Mouse (Mus musculus): ENCODE data around the gene Slpi.
A peak's percentile ranks its signal among the peaks of the same experiment; 100 is the strongest.

Gene Slpi

GRCm38 (mm10) chr2:164419489-164419888, 30.6 kb upstream of the Slpi start:
- no peak for DNase-seq

DNA sequence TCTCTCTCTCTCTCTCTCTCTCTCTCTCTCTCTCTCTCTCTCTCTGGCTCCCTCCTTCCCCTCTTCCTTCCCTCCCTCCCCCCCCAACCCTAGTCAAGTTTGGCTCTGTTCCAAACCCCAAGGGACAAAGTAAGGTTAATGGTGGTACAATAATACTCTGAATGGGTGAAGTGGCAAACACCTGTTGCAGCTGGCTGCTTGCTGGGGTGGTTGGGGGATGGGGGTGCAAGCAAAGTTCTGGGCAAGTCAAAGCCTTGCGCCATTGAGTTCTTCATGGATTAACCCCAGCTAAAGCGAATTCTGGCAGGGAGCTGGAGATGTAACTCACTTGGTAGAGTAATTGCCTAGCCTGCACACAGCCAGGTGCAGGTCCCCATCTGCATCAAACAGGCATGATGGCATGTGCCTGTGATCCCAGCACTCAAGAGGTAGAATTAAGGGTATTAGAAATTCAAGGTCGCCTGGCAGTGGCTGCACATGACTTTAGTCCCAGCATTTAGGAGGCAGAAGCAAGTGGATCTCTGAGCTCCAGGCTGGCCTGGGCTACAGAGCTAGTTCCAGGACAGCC, 29.5 kb upstream of the Slpi start:
- no peak for DNase-seq

DNA sequence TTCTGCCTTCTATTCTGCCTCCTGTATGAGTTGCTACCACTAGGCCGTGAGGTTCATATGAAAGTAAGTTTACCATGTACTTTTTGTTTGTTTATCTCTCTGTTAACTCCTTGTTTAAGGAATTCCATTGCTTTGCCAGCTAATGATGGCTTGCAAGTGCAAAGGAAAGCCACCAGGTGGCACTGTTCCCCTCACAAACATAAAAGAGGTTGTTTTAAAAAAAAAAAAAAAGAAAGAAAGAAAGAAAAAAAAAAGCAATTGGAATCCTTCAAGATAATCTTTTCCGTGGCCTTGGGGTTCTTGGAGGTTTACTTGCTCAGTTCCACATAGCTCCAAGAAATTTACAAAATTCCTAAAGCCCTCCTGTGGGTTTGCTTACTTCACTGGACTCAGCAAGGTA, 28.3 kb upstream of the Slpi start:
- DNase-seq, result no peak

DNA sequence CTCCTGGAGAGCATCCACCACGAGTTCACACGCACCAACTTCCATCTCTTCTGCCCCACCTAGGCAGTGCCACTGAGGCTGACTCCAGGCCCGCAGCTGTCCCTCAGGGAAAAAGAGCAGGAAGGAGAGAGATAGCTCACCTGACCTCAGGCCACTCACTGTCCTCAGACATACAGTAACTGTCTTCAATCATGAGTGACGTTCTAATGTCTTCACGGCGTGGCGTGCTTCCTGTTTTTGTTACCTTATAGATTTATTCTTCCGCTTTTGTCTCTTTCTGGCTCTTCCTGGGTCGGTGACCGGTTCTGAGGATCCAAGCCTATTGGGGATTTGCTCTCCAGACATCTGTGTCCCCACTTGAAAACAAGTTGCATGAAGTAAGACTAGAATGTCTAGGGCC, 25.7 kb upstream of the Slpi start:
- DNase-seq, result no peak

DNA sequence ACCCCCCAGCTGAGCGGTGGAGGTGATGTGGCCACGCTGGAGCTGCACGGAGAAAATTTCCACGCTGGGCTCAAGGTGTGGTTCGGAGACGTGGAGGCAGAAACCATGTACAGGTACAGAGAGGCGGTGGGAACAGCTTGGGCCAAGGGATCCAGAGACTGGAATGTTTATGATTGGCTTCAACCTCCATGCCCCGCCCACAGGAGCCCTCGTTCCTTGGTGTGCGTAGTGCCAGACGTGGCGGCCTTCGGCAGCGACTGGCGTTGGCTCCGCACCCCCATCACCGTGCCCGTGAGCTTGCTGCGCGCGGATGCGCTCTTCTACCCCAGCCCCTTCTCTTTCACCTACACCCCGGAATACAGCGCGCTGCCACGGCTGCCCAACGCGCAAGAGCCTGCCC, 25.3 kb upstream of the Slpi start:
- DNase-seq, result no peak

GRCm38 (mm10) chr2:164407708-164408107, 18.8 kb upstream of the Slpi start:
- peak; percentile 45 for DNase-seq

DNA sequence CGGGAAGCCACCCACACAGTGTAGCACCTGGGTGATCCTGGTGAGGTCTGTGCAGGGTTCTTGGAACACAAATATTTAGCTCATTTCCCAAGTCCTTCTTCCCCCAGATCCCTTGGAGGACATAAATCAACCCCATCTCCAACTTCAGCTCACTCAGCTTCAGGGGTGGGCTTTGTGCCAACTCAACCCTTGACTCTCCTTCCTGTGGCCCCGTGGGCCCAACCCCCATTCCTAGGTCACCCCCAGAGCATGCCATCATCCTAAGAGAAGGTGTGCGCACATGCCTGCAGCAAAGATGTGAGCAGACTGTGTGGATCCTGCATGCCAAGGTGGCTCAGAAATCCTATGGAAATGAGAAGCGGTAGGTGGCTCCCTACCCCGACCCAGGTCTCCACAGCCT, 16.6 kb upstream of the Slpi start:
- DNase-seq, result no peak

GRCm38 (mm10) chr2:164405060-164405459, 16.2 kb upstream of the Slpi start, which contains the start of gene Matn4:
Gene Matn4 (minus strand): TSS chr2:164405160.
- DNase-seq, result no peak

DNA sequence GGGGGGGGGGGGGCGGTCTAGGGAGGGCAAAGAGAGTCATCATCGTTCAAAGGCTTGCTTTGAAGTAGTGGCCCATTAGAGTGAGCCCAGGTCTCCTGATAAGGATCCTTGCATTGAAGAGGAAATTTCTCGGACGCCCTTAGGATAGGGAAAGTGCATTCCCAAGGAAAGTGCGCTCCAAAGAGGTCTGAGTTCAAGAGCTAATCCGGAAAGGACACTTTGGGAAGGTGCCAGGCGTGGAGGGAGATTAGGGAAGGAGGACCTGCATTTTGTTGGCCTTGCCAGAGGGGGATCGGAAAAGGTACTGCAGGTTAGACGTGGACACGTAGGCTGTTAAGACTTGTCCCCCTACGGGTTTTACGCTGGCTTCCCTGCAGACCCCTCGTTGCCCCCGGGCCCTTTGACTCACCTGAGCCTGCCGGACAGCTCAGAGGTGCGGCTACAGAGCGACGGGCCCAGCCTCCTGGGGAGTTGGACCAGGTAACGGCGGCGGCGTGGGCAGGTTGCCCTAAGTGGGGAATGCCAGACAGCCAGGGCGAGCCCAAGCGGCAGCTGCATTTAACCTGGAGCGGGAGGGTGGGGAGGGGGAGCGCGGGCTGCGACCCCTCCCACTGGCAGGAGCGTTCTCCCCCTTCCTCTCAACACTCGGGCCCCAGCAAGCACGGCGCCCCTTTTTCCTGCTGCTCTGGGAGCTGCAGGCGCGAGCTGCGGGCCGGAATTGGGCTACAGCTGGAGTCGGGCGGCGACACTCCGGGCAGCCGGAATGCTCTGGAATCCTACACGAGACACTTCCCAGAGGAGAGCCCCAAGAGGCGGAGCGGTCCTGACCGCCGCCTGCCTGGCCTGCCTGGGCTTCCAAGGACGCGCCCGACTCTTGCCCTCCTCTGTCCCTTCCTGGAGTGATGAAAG, 15.4 kb upstream of the Slpi start:
- no peak for DNase-seq

- no peak for DNase-seq
Observed at GRCm38 (mm10) chr2:164403396-164404081, 14.6 kb upstream of the Slpi start.

DNA sequence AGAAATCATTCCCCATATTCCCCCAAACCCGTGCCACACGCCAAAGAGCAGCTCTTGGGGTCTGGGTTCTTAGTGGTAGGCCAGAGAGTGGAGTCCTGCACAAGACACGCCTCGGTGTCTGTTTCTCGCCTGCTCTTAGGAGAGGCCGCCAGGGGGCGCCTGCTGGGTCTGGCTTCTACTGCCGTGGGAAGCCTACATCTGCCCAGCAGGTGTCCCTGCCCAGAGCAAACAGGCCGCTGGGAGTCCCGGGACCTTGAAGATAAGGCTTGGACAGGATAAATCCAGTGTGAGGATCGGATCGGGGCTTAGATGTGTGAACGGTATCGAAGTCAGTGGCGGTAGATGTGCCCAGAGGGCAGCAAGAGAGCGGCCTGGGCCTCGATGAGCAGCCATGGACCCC, 14.0 kb upstream of the Slpi start, which contains the start of gene Rbpjl:
Rbpjl (plus strand) TSS at position 236 of the 400 bp plus-strand sequence.
- DNase-seq, result peak; percentile 31

- no peak for DNase-seq
Observed at GRCm38 (mm10) chr2:164396911-164397310, 8.0 kb upstream of the Slpi start.

GRCm38 (mm10) chr2:164396076-164396475, 7.2 kb upstream of the Slpi start:
- DNase-seq, result no peak

DNA sequence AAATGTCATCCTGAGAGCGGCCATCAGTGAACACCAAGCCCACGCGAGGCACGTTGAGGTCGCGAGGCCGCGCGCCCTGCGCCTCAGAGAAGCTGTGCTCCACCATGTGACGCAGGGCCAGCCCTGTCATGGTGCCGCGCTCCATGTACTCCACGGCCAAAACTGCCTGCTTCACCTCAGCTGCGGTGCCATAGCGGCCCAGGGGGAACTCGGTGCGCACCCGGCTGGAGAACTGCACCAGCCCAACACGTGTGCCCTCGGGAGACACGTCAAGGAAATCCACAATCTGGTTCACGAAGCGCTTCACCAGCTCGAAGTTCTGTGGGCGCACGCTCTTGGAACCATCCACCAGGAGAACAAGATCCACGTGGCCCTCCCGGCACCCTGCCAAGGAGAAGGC, 4.2 kb upstream of the Slpi start:
- no peak for DNase-seq

- DNase-seq, result peak; percentile 80
Observed at GRCm38 (mm10) chr2:164389499-164389898, 604 bp upstream of the Slpi start.

DNA sequence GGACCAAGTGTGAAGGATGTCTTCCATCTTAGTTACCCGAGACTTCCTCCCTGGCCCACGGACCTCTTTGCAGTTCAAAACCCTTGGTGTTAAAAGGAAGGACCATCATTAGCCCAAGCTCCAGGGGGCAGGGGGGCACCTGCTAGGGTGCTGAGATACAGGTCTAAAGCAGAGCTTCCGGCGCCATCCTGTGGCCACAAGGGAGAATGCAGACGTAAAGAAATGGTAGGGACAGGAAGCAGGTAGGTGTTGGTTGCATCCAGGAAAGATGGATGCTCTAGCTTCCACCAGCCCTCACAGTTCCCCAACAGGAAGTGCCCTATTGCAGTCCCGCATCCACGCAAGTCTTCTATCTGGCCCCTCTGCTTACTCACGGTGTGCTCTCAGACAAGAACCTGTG, 1.9 kb downstream of the Slpi start:
- DNase-seq, result peak; percentile 23

DNA sequence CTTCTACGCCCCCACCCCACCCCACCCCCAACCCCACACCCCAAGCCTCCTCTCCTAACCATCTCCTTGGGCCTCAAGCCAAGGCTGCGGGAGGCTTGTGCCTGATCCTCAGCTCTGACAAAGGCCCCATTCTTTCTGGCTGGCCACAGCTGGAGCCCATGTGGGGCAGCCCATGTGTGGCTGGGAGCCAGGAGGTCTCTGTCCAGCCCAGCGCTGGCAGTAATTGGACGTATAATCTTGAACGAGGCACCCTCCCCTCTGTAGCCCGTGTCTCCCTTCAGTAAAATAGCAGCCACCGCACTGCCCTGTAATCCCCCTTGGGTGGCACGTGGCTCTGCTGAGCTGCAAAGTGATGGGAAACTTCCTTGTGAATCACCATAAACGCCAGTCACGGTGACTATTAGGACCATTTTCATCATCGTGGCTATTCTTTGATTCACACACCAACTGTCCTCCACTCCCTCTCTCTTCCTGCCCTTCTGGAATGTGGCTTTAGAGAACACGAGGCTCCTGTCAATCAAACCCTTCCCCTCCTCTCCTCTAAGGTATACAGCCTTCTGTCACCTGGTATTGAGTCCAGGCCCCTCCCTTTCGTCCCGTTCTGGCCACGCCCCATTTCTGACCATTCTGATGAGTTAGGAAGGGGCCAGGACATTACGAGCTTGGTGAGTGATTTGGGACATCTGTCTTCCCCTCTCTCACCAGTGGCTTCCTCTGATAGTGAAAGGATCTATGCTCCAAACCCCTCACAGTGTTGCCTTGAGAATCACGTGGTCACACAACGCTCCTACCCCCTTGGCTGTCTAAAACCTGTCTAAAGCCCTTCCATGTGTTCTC, 2.8 kb downstream of the Slpi start:
- DNase-seq, result no peak

GRCm38 (mm10) chr2:164383656-164384399, 5.1 kb downstream of the Slpi start:
- no peak for DNase-seq

- DNase-seq, result no peak
Observed at GRCm38 (mm10) chr2:164382971-164383370, 5.9 kb downstream of the Slpi start.

- no peak for DNase-seq
Observed at GRCm38 (mm10) chr2:164381726-164382125, 7.2 kb downstream of the Slpi start.

DNA sequence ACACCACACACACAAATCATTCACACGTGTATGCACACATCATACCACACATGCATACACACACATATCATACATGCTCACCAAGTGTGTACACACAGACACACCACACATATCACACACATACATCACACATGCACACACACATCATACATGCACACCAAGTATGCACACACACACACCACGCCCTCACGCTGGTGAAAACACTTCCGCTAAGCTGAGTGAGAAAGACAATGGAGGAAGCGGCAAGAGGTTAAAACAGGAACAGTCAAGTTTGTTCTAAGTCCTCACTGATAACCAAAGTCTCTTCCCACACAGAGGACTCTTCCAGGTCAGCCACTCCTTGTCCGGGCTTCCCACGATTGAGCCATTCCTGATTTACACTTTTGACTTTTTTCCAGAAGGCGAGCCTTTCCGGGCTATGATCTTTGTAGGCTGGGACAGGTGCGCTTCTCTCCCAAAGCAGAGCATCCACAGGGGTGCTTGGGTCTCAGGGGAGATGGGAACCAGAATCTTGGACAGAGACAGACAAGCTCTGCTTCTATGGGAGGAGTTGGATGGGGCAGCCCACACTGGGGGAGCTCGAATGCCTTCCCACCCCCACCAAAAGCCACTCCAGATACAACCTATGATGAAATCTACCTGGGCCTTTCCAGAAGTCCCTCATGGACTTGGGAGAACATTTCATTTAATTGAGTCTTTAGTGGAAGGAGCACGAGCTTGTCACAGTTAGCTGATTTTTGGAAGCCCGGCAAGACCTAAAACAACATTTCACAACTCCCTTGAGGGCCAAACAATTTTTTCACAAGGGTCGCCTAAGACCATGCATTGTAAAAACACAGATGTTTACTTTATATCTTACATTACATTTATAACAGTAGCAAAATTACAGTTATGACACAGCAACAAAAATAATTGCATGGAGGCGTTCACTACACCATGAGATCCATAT, 11.1 kb downstream of the Slpi start:
- no peak for DNase-seq
